Mouse (Mus musculus) forebrain, postnatal 0 days (tissue): ENCODE results near the gene Cxcr2. TPM values are rescaled to one million over a fixed set of nuclear protein-coding genes. Genes with fewer than 3 reads are reported as not detected.

Experiments used
- ATAC-seq: fragments of 200-750 bp; cut with Nextera tagmentation; 2 replicates; pipeline ENCODE4 v1.8.0; 2017; ENCODE audit warnings: mild to moderate bottlenecking, moderate library complexity
- DNase-seq: peaks from one replicate; pipeline ENCODE4 v3.0.0-alpha.2; 2015
- H3K27ac ChIP-seq: fragments of 300-500 bp; sonication (generic); 2 replicates; pipeline ENCODE4 v1.5.1; 2014; ENCODE audit warnings: low read depth, mild to moderate bottlenecking, antibody characterized with exemption, low read length, moderate library complexity, mixed read lengths
- H3K27me3 ChIP-seq: fragments of 300-500 bp; sonication (generic); 2 replicates; pipeline ENCODE4 v1.6.1; 2014; ENCODE audit warnings: mild to moderate bottlenecking, low read length, mixed read lengths; ENCODE audit not compliant: insufficient read depth
- H3K36me3 ChIP-seq: fragments of 300-500 bp; sonication (generic); 2 replicates; pipeline ENCODE4 v1.6.1; 2014; ENCODE audit warnings: mild to moderate bottlenecking, moderate library complexity; ENCODE audit not compliant: insufficient read depth
- H3K4me1 ChIP-seq: fragments of 300-500 bp; sonication (generic); 2 replicates; pipeline ENCODE4 v1.6.1; 2014; ENCODE audit warnings: antibody characterized with exemption; ENCODE audit not compliant: insufficient read depth
- H3K4me2 ChIP-seq: fragments of 300-500 bp; sonication (generic); 2 replicates; pipeline ENCODE4 v1.6.1; 2014; ENCODE audit warnings: low read depth, mild to moderate bottlenecking, moderate library complexity
- H3K4me3 ChIP-seq: fragments of 300-500 bp; sonication (generic); 2 replicates; pipeline ENCODE4 v1.5.1; 2014; ENCODE audit warnings: low read depth, low read length, mixed read lengths
- H3K9ac ChIP-seq: fragments of 300-500 bp; sonication (generic); 2 replicates; pipeline ENCODE4 v1.6.1; 2014; ENCODE audit warnings: mild to moderate bottlenecking
- H3K9me3 ChIP-seq: fragments of 300-500 bp; sonication (generic); 2 replicates; pipeline ENCODE4 v1.6.1; 2016; ENCODE audit warnings: low read length
- CTCF ChIP-seq: sonication (generic); IDR thresholded peaks from 2 replicates; pipeline ENCODE4 v1.5.1; 2016; ENCODE audit warnings: antibody characterized with exemption, control low read depth, low read depth
- WGBS: fragments of 180-500 bp; shearing (Covaris S2); extraction: QIAGEN DNeasy Blood & Tissue Kit; methylation state at CpG from one replicate; pipeline ENCODE4 v1.1.7; 2014; 5-methylcytosine and 5-hydroxymethylcytosine counted together
- polyA plus RNA-seq: library from polyadenylated mRNA; unstranded; fragments of >200 nt; fragmentation: Nextera tagmentation; extraction: Ambion mirVana; gene quantifications from 2 replicates; pipeline ENCODE4 v1.2.1, GENCODE M21; 2015
- total RNA-seq: library from RNA; depleted of rRNA; stranded (reverse); fragments of >200 nt; gene quantifications from 2 replicates; pipeline ENCODE4 v1.2.3, GENCODE M21; 2014

Cxcr2 gene
- total and polyA plus RNA-seq, 2 experiments from 2014 or later, result 0.05 to 0.48 TPM

- Histone ChIP-seq H3K36me3 (no peaks in the 10 kb centered on the region), H3K27me3 (peaks cover 11% of the 10 kb centered on the region), H3K9ac (peak within 1 kb of the TSS; percentile 25), H3K27ac (no peak within 1 kb of the TSS), H3K4me2 (peak within 1 kb of the TSS; percentile 78), H3K4me1 (0 out of 2 replicates have a peak, but pooled peaks cover 6% of the 10 kb centered on the region), H3K9me3 (no peaks in the 10 kb centered on the region), H3K4me3 (peak within 1 kb of the TSS; percentile 43)
- DNase-seq, result no peak
- 2% methylated on average over 75 of the region's 84 CpGs for WGBS
- ATAC-seq, result peak; percentile 55; the same call in 1 of the 2 replicates
- TF ChIP-seq CTCF, result no peak
These were observed 29.5 kb upstream of the Cxcr2 start, which contains the start of gene Tns1 for GRCm38 (mm10) chr1:74124021-74124981. Tns1 (minus strand) TSS chr1:74124449.

DNA sequence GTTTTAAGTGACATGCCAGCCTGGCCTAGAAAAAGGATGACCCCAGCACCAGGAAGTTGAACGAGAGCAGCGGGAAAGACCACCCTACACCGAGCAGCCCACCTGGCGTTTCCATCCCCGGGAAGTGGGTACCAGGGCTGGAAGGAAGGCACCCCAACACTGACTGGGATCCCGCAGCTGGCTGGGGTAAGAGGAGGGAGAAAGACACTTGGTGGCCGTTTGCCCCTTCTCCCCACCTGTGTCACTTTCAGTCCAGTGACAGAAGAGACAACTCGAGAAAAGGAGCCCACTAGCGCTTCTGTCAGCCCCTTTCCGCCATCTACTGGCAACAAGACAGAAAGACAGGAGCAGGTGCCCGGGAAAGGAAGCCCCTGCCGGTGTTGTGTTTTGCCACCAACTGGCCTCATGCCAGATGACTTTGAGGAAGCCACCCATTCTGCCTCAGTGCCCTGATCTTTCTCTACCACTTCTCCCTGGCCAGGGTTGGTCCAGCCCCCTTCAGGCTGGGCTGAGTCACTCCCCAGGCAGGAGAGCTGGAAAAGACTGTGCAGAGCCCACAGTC lies 28.7 kb upstream of the Cxcr2 start, which contains the start of gene Rufy4:
TSS of gene Rufy4 (plus strand) at position 551 of the 562 bp plus-strand sequence.
- Histone ChIP-seq H3K27me3 (peaks cover 11% of the 10 kb centered on the region), H3K36me3 (no peaks in the 10 kb centered on the region), H3K9ac (peak within 1 kb of the TSS; percentile 25), H3K4me1 (0 out of 2 replicates have a peak, but pooled peaks cover 6% of the 10 kb centered on the region), H3K4me2 (peak within 1 kb of the TSS; percentile 78), H3K9me3 (no peaks in the 10 kb centered on the region), H3K4me3 (peak within 1 kb of the TSS; percentile 43), H3K27ac (no peak within 1 kb of the TSS)
- ATAC-seq (peak; percentile 66), DNase-seq (peak; percentile 81)
- TF ChIP-seq CTCF, result peak; percentile 85
- under 1% methylated on average over 12 of the region's 12 CpGs for WGBS

GRCm38 (mm10) chr1:74130883-74131659 lies 22.7 kb upstream of the Cxcr2 start:
- Histone ChIP-seq H3K4me2 (no peak overlapping the region), H3K4me3 (no peak overlapping the region), H3K4me1 (no peaks in the 10 kb centered on the region), H3K9ac (no peak overlapping the region), H3K27ac (no peak overlapping the region), H3K27me3 (no peaks in the 10 kb centered on the region), H3K36me3 (no peaks in the 10 kb centered on the region), H3K9me3 (no peaks in the 10 kb centered on the region)
- ATAC-seq, result no peak
- 83% methylated on average over 8 of the region's 8 CpGs for WGBS
- DNase-seq, result no peak
- no peak for TF ChIP-seq CTCF

DNA sequence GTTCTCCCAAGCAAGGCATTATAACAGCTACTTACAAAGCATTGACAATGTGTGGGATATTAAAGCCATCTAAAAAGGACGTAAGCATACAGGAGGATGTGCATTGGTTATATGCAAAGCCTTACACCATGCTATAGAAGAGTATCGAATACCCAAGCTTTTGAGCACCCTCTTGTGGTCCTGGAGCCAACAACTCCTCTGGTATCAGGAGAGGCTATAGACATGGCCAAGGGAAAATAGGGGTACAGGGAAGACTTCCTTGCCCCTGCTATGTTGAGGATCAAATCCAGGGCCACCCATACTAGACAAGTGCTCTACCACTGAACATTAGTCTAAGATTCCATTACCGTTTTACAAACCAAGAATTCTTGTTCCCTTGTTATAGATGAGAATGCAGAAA lies 21.8 kb upstream of the Cxcr2 start:
- Histone ChIP-seq H3K4me2 (no peak overlapping the region), H3K27ac (no peak overlapping the region), H3K36me3 (no peaks in the 10 kb centered on the region), H3K9ac (no peak overlapping the region), H3K27me3 (no peaks in the 10 kb centered on the region), H3K4me1 (no peaks in the 10 kb centered on the region), H3K4me3 (no peak overlapping the region), H3K9me3 (no peaks in the 10 kb centered on the region)
- 65% methylated on average over 3 of the region's 3 CpGs for WGBS
- DNase-seq, result no peak
- no peak for ATAC-seq
- no peak for TF ChIP-seq CTCF

- H3K4me3 ChIP-seq, result no peak overlapping the region
- H3K9ac ChIP-seq, result no peak overlapping the region
- no peaks in the 10 kb centered on the region for H3K4me1 ChIP-seq
- no peak for DNase-seq
- no peak for TF ChIP-seq CTCF
- 78% methylated on average over 6 of the region's 6 CpGs for WGBS
- H3K4me2 ChIP-seq, result no peak overlapping the region
- ATAC-seq, result no peak
- no peaks in the 10 kb centered on the region for H3K36me3 ChIP-seq
- H3K9me3 ChIP-seq, result no peaks in the 10 kb centered on the region
- H3K27me3 ChIP-seq, result no peaks in the 10 kb centered on the region
- H3K27ac ChIP-seq, result no peak overlapping the region
These were observed 19.8 kb upstream of the Cxcr2 start for GRCm38 (mm10) chr1:74133954-74134353.

DNA sequence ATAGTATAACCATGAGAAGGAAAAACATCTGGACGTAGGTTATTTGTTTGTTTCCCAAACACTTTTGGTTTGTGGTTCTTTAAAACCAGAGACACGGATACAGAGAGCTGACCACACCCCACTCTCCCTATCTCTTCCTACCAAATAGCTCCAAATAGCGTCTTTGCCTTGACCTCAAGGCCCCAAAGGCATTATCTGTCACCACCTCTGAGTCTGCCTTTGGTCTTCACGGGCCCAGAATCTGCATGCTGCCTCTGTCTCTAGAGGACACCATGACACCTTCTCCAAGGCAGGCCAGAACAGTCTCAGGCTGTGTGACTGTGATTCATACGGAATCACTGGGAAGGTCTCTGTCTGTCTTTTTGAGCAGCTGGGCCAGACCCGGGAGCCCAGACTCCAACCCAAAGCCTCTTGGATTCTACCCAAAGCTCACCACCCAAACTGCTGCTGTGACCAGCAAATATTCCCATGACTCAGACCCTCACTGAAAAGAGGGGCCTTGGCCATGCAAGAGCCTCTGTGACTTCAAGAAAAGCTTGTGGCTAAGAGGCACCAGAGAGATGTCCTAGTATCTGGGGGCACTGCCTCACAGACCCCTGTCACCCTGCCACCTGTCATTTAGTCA lies 18.4 kb upstream of the Cxcr2 start:
- no peak for ATAC-seq
- H3K4me3 ChIP-seq, result no peak overlapping the region
- WGBS, result 87% methylated on average over 6 of the region's 6 CpGs
- DNase-seq, result no peak
- no peak for TF ChIP-seq CTCF
- H3K36me3 ChIP-seq, result no peaks in the 10 kb centered on the region
- H3K9ac ChIP-seq, result no peak overlapping the region
- no peak overlapping the region for H3K27ac ChIP-seq
- H3K4me2 ChIP-seq, result no peak overlapping the region
- no peaks in the 10 kb centered on the region for H3K27me3 ChIP-seq
- no peaks in the 10 kb centered on the region for H3K9me3 ChIP-seq
- no peaks in the 10 kb centered on the region for H3K4me1 ChIP-seq
